Mouse (Mus musculus): ENCODE measurements around the gene D630045J12Rik. TPM values are rescaled to one million over a fixed set of nuclear protein-coding genes. Genes with fewer than 3 reads are reported as not detected.

The D630045J12Rik gene
- total and polyA plus RNA-seq, 3 experiments, result 2.5 to 6.2 TPM; not detected in 1

DNA sequence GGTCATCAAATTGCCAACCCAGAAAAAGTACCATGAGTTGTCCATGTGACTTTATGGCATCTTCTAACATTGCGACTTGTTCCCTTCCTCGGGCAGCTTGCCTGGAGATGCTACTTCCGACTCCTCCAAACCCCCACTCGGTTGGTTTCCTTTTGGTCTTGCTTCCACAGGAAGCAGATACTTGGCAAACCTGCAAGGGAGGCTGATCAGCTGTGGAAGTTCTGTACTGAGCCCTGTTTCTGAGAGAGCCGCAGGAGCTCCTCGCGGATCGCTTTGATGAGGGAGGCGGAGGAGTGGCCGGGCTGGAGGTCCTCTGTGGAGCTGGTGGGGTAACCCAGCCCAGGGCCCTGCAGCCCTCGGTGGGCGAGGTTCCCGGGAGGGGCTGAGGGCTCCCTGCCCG, 125.7 kb downstream of the D630045J12Rik start:
- Histone ChIP-seq H3K4me1 (ENCODE audit: control insufficient read depth in 1 of 2, insufficient read depth in 2 of 2, low read length in 2 of 2) (no peaks in the 10 kb centered on the region), H3K9ac (ENCODE audit: control insufficient read depth, low read depth, low read length, poor library complexity, severe bottlenecking) (no peak overlapping the region), H3K27ac (ENCODE audit: control insufficient read depth, low read depth, low read length) (no peak overlapping the region), H3K4me3 (ENCODE audit: control insufficient read depth in 1 of 2, insufficient read depth in 1 of 2, low read depth in 2 of 2, low read length in 2 of 2) (no peak overlapping the region), H3K27me3 (ENCODE audit: control insufficient read depth in 1 of 2, insufficient read depth in 2 of 2, low read length in 2 of 2) (no peaks in the 10 kb centered on the region), H3K9me3 (replicated peaks; ENCODE audit: insufficient read depth, low read length) (no peaks in the 10 kb centered on the region), H3K36me3 (ENCODE audit: control insufficient read depth in 1 of 2, insufficient read depth in 2 of 2, low read length in 2 of 2) (no peaks in the 10 kb centered on the region), H3K79me2 (ENCODE audit: control insufficient read depth, insufficient read depth, low read length, poor library complexity) (no peaks in the 10 kb centered on the region)
- TF ChIP-seq MAX (IDR thresholded peaks at IDR 0.05; ENCODE audit: low read length) (no peak), EP300 (IDR thresholded peaks at IDR 0.05; ENCODE audit: low read depth in 1 of 2, low read length in 2 of 2) (no peak), GATA1 (IDR thresholded peaks at IDR 0.05; ENCODE audit: low read depth, low read length) (no peak), HCFC1 (IDR thresholded peaks at IDR 0.05; ENCODE audit: low read depth, low read length) (no peak), MEF2A (IDR thresholded peaks at IDR 0.05; ENCODE audit: extremely low read depth, insufficient replicate concordance, low read depth, low read length, poor library complexity, severe bottlenecking) (no peak), TAL1 (IDR thresholded peaks at IDR 0.05; ENCODE audit: low read length) (no peak), POLR2A (IDR thresholded peaks at IDR 0.05; ENCODE audit: control insufficient read depth in 1 of 2, insufficient read depth in 1 of 2, low read depth in 1 of 2, low read length in 2 of 2, poor library complexity in 1 of 2) (no peak), E2F4 (IDR thresholded peaks at IDR 0.05; ENCODE audit: borderline replicate concordance, low read depth, low read length) (no peak), CHD2 (IDR thresholded peaks at IDR 0.05; ENCODE audit: low read length) (no peak)
- no peak for DNase-seq (ENCODE audit: low read depth, low spot score)

GRCm38 (mm10) chr6:38125462-38125861, 128.3 kb downstream of the D630045J12Rik start:
- Histone ChIP-seq H3K4me1 (ENCODE audit: control insufficient read depth in 1 of 2, insufficient read depth in 2 of 2, low read length in 2 of 2) (no peaks in the 10 kb centered on the region), H3K36me3 (ENCODE audit: control insufficient read depth in 1 of 2, insufficient read depth in 2 of 2, low read length in 2 of 2) (no peaks in the 10 kb centered on the region), H3K27ac (ENCODE audit: control insufficient read depth, low read depth, low read length) (no peak overlapping the region), H3K9ac (ENCODE audit: control insufficient read depth, low read depth, low read length, poor library complexity, severe bottlenecking) (no peak overlapping the region), H3K4me3 (ENCODE audit: control insufficient read depth in 1 of 2, insufficient read depth in 1 of 2, low read depth in 2 of 2, low read length in 2 of 2) (no peak overlapping the region), H3K27me3 (ENCODE audit: control insufficient read depth in 1 of 2, insufficient read depth in 2 of 2, low read length in 2 of 2) (no peaks in the 10 kb centered on the region), H3K79me2 (ENCODE audit: control insufficient read depth, insufficient read depth, low read length, poor library complexity) (no peaks in the 10 kb centered on the region), H3K9me3 (replicated peaks; ENCODE audit: insufficient read depth, low read length) (no peaks in the 10 kb centered on the region)
- no peak for DNase-seq (ENCODE audit: low read depth, low spot score)
- no peak for TF ChIP-seq SMC3 (IDR thresholded peaks at IDR 0.05; ENCODE audit: low read depth, low read length)
- TF ChIP-seq USF1 (IDR thresholded peaks at IDR 0.05; ENCODE audit: low read depth, low read length), result no peak
- no peak for TF ChIP-seq MAX (IDR thresholded peaks at IDR 0.05; ENCODE audit: low read length)
- TF ChIP-seq TAL1 (IDR thresholded peaks at IDR 0.05; ENCODE audit: low read length), result no peak
- no peak for TF ChIP-seq POLR2A (IDR thresholded peaks at IDR 0.05; ENCODE audit: control insufficient read depth in 1 of 2, insufficient read depth in 1 of 2, low read depth in 1 of 2, low read length in 2 of 2, poor library complexity in 1 of 2)
- no peak for TF ChIP-seq RCOR1 (IDR thresholded peaks at IDR 0.05; ENCODE audit: low read depth, low read length)
- no peak for TF ChIP-seq GABPA (IDR thresholded peaks at IDR 0.05; ENCODE audit: low read depth, low read length)
- no peak for TF ChIP-seq E2F4 (IDR thresholded peaks at IDR 0.05; ENCODE audit: borderline replicate concordance, low read depth, low read length)
- TF ChIP-seq MAZ (IDR thresholded peaks at IDR 0.05; ENCODE audit: low read depth, low read length), result no peak
- no peak for TF ChIP-seq EP300 (IDR thresholded peaks at IDR 0.05; ENCODE audit: low read depth in 1 of 2, low read length in 2 of 2)
- TF ChIP-seq BHLHE40 (IDR thresholded peaks at IDR 0.05; ENCODE audit: borderline replicate concordance, low read depth, low read length), result no peak
- TF ChIP-seq MYC (IDR thresholded peaks at IDR 0.05; ENCODE audit: low read depth, low read length), result no peak
- no peak for TF ChIP-seq USF2 (IDR thresholded peaks at IDR 0.05; ENCODE audit: borderline replicate concordance in 1 of 2, insufficient read depth in 1 of 2, low read depth in 1 of 2, low read length in 2 of 2)
- no peak for TF ChIP-seq ZKSCAN1 (IDR thresholded peaks at IDR 0.05; ENCODE audit: low read depth, low read length)
